Mouse (Mus musculus) frontal cortex, postnatal 14 days (tissue): ENCODE measurements around the gene Gm21883.
"Not testable (repeated sequence)": the region's sequence is repeated elsewhere in the genome, so short reads cannot be mapped to it uniquely, and the experiment has no call there.

ENCODE experiments used
- DNase-seq, 2 experiments: peaks; one replicate each; pipeline ENCODE4 v3.0.0; 2022; ENCODE audit warnings: low spot score in 2 of 2

The Gm21883 gene

DNA sequence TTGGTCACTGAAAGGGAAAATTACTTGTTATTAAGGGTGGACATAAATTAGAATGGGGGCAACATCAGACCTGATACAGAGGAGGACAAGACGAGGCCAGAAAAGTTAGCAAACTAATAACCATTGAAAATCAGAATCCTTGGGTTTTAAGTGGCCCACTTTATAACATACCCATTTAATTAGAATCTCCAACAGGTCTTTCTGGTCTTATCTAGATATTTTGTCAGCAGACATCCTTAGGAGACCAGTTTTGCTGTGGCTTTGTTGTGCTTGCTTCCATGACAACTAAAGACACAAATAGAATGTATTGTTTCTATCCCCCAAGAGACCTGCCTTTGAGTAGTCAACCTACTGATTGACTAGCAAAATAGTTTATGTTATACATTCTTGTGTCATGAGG, at the start of gene Gm21883:
Gene Gm21883, minus strand, starts transcription at position 101 of the 400 bp plus-strand sequence.
- DNase-seq = not testable (repeated sequence)

DNA sequence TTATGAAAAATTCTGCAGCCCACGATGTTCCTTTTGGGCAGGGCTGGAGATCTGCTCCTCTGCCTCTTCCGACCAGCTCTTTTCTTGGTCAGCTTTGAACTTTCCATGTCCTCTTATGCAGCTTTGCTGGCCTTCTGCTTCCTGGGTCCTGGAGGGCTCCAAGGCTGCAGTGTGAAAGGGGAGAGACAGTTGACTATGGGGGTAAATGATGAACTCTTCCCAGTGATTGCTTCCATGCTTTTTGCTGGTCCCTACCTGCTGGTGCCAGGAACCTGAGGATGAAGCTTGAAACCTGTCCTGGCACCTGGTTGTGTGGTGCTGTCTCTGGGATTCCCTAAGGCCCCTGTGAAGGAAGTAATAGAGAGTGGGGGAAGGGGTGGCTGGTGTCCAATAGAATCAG, 44.7 kb upstream of the Gm21883 start, which contains the start of gene Spin2e:
Gene Spin2e, minus strand, starts transcription at position 101 of the 400 bp plus-strand sequence.
- DNase-seq = not testable (repeated sequence)
